Mouse (Mus musculus) E14TG2a.4 (cell line): ENCODE data around the gene Mybpc1.

Experiments
- CTCF ChIP-seq: conservative IDR thresholded peaks from 2 replicates; pipeline ENCODE4 v1.5.1; 2014; ENCODE audit warnings: low read length
- NANOG ChIP-seq: IDR thresholded peaks from 2 replicates; pipeline ENCODE4 v1.6.1; 2014; ENCODE audit warnings: borderline replicate concordance, low read length, mixed read lengths
- POU5F1 ChIP-seq: IDR thresholded peaks from 2 replicates; pipeline ENCODE4 v1.6.1; 2014; ENCODE audit warnings: low read length, borderline replicate concordance

DNA sequence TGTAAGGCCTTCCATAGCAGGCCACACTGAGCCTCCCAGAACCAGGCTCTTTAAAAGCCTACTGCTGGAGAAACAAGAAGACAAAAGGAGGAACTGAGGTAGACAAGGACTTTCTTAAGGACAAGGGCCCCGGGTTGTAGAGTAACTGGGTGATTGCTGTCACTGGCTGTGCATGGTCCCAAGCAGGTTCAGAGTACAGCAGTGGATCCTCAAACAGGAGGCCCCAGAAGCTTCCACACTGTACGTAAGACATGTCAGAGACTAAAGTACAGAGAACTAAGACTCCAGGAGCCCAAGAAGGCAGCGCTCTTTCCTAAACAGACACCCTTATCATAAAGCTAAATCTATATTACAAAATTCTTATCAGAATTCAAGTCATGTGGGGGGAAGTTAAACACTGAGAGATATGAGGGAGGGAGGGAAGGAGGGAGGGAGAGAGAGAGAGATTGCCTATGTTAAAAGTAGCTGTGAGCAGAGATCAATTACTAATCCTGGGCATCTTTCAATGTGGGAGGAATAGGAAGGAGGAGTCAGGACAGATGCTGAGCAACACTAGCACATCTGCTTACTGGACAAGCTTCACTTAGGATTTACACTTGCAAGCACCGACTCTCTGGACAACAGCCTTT lies 109.9 kb downstream of the Mybpc1 start:
- TF ChIP-seq CTCF = no peak
- TF ChIP-seq NANOG = no peak
- TF ChIP-seq POU5F1 = no peak
